Mouse (Mus musculus) cerebellum, postnatal 10 days (tissue): ENCODE measurements at regions not wholly inside any gene's neighbourhood (a gene's known extent, or its start where the extent isn't known, plus 50 kb on each side); places are given as distances from the start of the nearest gene placed in this dataset.
"Not testable (repeated sequence)": the region's sequence is repeated elsewhere in the genome, so short reads cannot be mapped to it uniquely, and the experiment has no call there.

ENCODE experiments used
- DNase-seq, 2 experiments: peaks; one replicate each; pipeline ENCODE4 v3.0.0; 2021; ENCODE audit warnings: mixed read lengths in 2 of 2

DNA sequence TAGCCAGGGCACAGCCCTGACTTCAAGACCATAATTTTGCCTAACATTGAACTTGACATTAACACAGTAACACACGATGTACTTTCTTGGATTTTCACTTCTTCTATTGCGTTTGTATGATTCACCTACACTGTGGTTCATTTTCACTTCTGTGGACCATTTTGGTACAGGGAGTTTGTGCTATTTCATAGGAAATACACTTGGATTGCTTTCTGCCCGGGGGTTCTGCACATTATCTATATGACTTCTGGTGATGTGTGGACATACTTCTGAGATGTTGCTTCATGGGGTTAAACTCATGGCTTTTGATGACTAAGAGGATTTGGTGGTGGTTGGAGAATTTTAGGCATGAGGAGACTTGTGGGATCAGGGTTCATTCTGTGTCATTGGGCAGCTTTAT is 640.4 kb upstream of the Gm19410 start:
- no peak for DNase-seq

DNA sequence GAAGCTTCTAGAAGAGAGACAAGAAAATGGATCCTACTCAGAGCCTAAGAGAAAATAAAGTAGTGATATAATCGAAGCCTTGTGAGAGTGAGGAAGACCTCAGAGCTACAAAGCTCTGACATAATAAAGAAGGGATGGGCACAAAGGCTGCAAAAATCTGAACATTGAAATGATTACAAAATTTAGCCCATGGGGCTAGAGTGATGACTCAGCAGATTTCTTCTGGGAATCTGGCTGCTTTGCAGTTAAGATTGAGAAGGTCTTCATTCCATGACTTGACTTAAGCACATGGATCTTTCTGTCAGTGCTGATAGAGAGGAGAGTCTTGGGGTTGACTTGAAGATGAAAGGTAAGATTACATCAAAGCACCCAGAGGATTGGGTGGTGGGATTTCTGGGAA is 633.3 kb upstream of the Gm19410 start:
- DNase-seq: no peak

DNA sequence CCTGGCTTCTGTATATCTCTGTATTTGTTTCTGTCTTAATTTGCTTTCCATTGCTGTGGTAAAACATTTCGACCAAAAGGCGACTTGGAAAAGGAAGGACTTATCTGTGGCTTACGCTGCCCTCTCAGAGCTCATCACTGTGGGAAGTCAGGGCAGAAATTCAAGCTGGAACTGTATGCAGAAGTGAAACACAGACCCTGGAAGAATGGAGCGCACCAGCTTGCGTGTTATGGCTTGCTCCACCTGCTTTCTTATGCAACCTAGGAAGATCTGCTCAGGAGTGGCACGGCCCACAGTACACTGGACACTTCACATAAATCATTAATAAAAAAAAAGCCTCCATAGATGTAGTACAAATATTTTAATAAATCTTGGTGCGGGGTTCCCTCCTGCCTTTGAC is 630.0 kb upstream of the Gm19410 start:
- DNase-seq: no peak

DNA sequence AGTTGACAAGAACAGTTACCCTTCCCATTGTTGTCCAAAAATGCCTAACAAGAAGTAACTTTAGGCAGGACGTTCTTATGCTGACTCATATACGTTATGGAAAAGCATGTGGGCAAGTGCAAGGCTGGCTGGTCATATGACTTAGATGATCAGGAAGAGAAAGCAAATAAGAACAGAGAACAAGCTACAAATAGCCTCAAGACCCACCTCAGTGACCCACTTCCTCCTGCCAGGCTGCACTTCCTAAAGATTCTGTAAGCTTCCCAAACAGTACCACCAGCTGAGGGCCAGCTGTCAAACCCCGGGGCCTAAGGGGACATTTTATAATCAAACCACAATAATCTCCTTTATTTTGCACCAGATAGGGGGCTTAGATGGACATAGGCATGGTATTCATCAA is 628.9 kb upstream of the Gm19410 start:
- DNase-seq: no peak

DNA sequence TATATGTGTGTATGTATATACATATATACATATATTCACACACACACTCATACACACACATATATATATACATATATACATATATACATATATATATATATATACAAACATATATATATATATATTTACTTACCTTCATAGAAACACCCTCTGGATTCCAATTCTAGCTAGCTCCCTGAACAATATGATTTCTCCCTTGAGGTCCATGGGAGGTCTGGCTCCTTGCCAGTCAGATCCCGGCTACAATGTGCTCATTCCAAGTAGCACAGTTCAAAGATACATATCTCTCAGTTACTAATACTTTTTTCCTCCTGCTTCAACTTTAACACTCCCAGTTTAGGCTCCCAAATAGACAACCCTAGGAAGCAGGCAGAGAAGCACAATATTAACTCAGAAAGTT is 624.8 kb upstream of the Gm19410 start:
- peak; percentile 24 to 27 for DNase-seq

DNA sequence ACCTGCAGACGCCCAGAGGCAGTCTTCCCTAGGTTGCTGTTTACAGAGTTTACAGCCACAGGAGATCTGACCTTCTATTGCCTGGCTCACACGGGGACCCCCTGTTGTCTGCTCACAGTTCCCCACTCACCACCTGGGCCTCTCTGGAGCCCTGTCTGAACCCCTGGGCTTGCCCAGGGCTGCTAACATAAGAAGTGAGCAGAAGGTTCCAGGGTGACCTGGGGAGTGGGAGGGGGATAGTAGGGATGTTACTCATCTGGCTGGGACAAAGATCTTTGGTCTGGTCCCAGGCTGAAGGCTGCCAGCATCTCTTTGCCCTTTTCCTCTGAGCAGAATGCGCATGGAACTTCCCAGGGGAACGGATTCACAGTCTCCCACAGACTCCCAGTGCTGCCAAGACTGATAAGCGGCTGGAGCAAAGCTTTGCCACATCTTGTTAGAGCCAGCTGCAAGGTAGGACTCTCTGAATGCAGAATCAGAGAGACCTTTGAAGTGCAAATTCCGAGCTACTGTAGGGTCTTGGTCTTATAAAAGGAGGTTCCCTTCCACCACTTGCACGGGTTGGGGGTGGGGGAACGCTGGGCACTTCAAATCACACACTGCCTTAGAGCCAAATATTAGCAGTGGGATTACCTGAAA is 622.5 kb upstream of the Gm19410 start:
- DNase-seq: no peak

DNA sequence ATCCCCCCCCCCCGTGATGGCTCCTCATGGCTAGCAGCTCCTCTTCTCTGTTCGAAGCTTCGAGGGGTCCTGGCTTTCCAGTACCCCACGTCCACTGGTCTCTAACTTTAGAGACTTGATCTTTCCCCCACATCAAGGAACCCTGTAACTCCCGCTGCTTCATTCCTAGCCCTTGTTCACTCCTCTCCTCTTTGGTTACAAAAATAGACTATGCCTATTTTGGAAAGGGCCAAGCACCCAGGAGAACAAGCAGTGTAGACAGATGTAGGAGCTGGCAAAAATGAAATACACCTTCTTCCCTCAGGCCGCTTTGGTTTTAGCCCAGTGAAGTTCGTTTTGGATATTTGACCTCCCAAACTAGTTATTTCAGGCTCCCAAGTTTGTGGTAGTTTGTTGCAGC is 621.9 kb upstream of the Gm19410 start:
- DNase-seq: no peak

DNA sequence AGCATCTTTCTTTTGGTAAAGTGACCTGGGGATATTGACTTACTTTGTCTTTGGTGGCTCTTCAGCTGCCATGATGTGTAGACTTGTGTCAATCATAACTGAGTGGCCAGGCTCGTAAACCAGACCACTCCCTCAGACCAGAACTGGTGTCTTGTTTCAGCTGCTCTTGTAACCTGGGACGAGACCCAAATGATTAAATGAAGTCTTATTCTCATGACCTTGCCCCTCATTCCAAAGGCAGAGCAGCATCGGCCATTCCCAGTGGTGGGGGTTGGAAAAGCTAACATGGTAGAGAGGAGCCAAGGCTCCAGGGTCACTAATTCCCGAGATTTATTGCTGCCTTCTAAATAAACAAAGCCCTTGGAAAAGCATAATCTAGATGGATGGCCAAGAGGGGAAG is 621.2 kb upstream of the Gm19410 start:
- no peak for DNase-seq

DNA sequence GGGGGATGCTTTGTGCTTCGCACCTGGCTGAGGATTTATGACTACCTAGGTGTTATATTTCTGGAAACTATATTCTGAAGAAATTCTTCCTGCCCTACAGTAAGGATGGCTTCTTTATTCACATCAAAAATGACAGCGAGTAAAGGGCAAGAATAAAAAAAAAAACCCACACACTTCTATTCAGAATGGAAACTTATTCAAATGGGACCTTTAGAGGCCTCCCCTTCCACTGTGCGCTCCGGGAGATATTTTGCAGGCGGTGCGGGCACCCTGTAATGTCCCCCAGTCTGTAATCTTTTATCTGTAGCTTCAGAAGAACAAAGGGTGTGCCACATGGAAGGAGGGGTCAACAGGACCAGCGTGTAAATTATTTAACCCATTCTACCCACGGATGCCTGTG is 618.1 kb upstream of the Gm19410 start:
- no peak for DNase-seq

DNA sequence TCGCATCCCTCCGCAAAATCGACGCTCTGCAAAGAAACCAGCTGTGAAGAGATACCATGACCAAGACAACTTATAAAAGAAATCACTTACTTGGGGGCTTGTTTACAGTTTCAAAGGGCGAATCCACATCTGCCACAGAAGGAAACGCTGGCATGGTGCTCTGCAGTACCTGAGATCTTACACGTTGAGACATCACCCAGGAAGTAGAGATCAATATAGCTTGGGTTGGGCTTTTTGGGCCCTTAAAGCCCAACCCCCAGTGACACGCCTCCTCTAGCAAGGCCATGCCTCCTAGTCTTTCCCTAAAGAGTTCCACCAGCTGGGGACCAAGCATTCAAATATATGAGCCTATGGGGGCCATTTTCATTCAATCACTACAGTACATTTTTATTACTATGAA is 617.6 kb upstream of the Gm19410 start:
- DNase-seq: no peak

DNA sequence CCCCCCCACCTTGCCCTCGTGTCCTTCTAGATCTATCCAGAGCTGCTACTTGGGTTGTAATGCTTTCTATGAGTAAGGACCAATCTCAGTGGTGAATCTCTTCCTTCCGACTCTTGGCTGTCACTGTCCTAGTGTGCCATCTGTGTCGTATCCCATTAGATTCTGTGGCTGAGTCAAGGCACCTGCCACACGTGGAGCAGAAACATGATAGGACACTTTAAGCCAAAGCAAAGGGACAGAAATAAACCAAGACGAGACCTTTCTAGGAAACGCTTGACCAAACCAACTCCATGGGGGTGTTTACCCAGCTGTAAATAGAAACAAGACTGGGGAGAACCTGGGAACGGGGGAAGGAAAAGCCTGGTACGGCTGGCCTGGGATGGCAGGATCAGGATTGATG is 613.0 kb upstream of the Gm19410 start:
- DNase-seq: peak; percentile 15 to 27

DNA sequence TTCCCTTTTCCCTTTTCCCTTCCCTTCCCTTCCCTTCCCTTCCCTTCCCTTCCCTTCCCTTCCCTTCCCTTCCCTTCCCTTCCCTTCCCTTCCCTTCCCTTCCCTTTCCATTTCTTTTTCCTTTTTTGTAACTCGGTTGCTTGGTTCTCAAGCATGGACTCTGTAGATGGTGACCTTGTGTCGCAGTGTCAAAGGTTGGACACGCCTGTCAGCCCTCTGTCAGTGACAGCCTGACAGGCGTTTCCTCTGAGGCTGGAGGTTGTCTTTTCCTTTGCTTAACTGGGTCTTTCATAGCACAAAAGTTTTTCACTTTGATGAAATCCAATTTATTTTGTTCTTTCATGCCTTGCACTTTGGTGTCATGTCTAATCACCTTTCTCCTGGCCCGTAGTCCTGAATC is 609.3 kb upstream of the Gm19410 start:
- DNase-seq: no peak

DNA sequence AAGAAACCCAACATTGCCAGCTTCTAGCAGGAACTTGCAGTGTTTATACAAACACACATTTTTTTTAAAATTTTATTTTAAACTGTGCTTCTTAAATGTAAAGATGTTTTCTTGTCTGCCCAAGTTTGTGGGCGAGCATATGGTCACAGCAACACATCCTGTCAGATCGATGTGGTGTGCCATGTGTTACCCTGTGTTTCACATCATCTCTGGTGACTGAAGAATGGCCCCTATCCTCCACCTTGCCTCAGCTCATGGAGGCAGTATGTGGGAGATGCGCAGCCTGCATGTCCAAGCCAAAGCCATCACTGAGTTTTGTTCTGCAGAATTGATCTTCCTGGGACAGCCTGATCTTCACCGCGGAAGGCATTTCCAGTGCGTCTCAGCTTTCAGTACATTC is 607.9 kb upstream of the Gm19410 start:
- peak in 1 of 2 experiments; percentile 9 for DNase-seq

DNA sequence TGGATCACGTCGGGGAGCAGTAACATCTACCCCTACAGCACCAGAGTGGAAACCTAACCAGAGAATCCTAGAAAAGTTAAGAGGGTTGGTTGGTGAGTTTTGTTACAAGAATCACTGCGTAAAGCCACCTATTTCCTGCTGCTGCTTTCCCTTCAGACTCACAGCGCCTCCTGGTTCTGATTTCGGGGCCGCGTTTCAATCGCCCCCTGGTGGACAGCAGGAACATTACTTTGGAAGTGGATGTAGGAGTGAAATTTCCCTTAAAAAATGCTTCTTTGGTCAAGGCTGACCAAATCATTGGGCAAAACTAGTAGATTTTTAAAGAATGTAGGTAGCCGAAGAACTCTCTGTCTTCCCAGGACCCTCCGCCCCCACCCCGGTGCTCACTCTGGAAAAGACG is 606.3 kb upstream of the Gm19410 start:
- peak; percentile 82 to 86 for DNase-seq

DNA sequence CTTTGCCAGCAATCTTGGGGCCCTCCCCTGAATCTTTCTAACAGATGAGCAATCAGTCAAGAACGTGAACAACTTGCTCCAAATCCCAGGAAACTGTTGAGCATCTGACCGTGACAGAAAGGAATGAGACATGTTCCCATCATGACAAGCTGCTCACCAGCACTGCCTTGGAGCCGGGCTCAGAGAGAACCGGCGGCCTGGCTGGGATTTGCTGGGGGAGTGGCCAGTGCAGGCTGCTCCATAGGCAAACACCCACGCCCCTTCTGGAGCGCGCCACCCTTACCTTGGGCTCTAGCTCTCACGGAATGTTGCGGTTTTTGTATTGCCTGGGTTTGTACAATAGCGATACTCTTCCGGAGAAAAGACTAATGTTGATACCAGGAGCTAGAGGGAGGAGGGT is 605.4 kb upstream of the Gm19410 start:
- DNase-seq: peak in 1 of 2 experiments; percentile 12

DNA sequence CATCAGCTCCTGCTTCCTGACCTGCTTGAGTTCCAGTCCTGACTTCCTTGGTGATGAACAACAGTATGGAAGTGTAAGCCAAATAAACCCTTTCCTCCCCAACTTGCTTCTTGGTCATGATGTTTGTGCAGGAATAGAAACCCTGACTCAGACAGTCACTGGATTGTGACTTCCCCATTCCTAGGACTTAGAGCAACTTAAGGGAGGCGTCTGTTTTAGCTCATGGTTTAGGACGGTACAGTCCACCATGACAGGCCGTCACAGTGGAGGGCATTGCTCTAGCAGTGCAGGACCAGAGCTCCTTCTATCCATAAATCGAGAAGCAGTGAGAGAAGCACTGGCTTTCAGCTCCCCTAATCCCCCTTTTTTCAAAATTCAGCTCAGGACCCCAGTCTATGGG is 603.4 kb upstream of the Gm19410 start:
- DNase-seq: not testable (repeated sequence)

DNA sequence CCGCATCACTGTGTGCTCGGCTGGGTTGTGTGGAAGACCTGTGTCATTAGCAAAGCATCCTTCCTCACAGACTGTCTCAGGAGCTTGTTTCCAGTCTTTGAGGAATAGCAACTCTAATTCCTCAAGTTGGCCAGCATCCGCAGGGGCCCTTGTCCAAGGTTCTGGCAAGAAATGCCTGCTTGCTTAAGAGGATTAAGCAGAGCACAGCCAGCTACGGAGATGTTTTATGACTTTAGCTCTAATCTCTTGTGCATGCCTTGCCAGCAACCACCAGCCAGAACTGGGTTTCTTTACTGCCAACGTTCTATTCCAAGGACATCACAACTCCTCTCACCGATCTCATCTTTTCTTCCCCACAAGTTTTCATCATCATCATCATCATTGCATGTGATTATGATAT is 599.0 kb upstream of the Gm19410 start:
- peak; percentile 34 to 56 for DNase-seq

DNA sequence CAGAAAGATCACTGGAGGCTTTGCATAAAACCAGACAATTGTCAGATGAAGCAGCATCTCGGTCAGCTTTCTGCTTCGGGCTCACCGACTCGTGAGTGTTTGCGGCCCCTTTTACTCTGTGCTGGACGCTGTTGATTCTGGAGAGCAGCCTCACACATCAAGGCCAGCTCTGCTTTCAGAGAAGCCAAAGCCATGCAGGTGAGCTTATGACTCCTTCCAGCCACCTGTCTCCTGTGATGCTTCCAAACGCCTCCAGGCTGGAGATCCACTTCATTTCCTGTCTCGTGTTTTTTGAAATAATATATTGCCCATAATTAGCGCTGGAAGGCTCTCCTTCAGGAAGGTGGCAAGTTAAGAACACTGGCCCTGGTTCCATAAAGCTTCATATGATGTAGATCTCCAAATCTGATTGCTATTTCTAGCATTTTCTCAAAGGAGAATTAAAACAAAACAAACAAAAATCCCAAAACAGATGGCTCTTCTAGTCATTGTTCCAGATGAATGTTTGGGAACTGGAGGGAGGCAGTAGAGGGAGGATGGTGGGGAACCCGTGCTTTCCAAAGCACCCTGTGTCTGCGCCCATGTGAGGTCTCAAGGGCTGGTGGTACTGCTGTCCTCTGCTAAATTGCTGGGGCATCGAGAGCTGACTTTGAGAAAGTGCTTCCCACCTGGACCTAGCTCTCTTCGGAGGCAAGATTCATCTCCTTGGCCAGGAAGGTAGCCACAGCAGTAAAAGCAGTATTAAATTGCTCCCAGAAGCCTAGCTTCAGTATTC is 593.9 kb upstream of the Gm19410 start:
- peak; percentile 58 to 59 for DNase-seq

DNA sequence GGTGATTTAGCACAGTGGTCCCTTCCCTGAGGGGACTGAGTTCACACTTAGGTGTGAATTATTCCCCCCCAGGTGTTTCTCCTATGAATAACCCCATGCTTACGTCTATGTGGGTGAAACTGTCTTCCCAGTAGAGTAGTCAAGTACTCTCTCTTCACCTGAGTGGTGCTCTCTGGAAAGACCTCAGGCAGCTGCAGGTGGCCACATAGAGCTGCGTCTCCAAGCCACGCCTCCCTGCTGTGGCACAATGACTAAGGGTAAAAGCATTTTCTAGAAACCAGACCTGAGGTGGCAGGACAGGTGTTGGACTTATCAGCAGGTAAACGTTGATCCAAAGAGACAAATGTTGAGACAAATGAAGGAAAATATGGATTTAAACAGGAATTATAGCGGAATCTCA is 588.3 kb upstream of the Gm19410 start:
- no peak for DNase-seq

DNA sequence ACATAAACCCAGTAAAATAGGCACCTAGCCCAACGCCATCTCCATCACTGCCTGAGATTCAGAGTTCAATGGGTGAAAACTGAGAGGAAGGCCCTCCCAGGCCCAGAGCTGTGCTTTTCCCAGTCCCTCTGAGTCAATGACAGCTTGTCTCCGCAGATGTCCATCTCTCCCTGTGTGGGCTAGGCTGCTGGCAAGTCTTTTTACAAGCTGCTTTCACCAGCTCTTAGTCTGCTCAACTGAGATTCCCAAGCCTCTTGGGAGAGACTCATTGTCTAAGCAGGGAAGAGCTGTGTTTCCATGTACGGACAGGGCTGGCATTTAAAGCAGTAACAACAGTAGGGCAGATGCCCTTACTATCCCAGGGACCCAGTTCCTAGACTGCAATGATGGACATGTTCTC is 585.5 kb upstream of the Gm19410 start:
- DNase-seq: peak; percentile 75 to 77

DNA sequence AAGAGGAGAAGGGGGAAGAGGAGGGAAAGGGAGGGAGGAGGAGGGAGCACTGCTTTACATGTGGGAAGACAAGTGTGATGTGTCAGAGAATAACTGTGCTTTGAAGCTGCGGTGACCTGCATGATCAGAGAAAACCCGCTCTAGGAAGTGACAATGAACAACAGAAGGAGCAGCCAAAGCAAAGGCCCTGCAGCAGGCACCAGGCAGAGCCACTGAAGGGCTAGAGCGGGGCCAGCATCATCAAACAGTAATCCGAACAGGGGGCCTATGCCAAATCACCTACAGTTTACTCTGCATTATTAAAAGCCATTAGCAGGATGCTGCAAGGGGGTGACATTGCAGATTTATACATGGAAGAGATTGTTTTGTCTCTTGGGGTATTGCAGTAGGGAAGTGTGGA is 583.4 kb upstream of the Gm19410 start:
- no peak for DNase-seq

DNA sequence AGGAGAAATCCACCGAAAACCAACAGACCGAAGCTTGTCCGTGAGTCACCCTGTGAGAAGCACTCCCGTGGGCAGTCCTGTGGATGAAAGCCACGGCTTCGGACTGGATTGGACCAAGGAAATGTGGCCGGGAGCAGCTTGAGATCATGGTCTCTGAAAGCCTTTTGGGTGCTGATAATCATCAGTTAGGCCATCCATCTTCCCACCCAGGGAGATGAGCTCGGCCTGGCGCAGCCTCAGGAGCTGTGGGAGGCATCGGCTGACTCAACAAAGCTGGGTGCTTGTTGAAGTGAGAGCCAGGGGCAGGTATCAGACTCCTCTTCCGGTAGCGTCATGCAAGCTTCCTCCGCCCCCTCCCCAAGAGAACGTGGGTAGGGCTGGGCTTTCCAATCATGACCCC is 582.2 kb upstream of the Gm19410 start:
- no peak for DNase-seq

DNA sequence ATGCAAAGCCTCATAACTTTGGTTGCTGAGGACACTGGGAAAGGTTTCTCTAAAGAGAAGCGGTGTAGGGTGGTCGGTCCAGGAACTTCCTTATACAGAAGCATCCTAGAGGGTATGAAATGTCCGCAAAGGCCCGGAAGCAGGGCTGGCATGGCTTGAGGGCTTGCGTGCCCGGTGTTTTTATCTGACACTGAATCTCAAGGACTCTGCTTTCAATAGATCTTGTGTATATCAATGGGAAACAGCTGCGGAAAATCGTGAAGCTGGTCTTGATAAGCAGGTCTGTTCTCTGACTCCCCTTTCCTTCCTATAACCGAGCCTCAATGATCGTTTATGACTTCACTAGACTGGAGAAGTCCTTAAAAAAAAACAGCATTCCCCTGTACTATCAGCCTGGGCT is 580.4 kb upstream of the Gm19410 start:
- no peak for DNase-seq

DNA sequence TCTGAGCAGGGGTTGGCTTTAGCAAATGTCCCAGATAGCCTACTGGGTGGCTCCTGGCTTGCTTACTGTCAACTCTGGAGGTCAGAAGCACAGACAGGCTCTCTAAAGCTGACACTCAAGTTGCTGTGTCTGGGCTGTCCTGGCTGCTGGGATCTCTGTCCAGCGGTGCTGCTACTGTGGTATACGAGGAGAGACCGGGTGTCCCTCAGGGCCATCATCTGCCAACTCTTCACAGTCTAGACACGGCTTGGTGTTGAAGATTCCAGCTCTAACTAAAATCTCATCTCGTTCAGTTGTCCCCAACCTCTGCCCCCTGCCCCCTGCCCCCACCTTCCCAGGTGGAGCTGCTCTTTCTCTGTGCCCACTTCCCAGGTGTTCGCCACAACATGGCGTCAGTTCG is 577.1 kb upstream of the Gm19410 start:
- DNase-seq: no peak

DNA sequence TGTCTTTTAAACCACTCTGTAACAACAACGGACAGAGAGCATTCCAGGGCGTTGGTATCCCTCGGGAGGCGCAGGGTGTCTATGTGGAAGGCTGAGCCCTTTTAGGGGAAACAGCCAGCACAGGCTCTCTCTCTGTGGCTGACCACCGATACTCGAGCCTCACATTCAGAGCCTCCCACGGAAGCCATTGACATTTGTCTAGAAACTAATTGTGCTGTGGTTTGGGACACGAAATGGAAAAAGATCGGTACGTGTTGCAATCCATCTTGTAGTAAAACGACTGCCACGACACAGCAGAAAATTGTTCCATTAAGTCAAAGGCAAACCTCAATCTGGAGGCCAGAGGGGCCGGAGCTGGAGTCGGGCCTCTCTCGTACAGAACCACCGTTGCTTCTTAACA is 575.9 kb upstream of the Gm19410 start:
- no peak for DNase-seq
